Mouse (Mus musculus) spleen, adult 2 months (tissue): ENCODE measurements around the gene Cep250.

Source experiments
- CTCF ChIP-seq: fragments of 200-500 bp; IDR thresholded peaks from 2 replicates; pipeline ENCODE4 v1.5.1; 2011; ENCODE audit warnings: mild to moderate bottlenecking, inconsistent platforms; ENCODE audit not compliant: insufficient read depth, insufficient read length, insufficient replicate concordance; ENCODE audit errors: extremely low read depth
- POLR2A ChIP-seq: fragments of 200-500 bp; IDR thresholded peaks from 2 replicates; pipeline ENCODE4 v1.6.1; 2011; ENCODE audit warnings: low read depth, low read length, inconsistent platforms

DNA sequence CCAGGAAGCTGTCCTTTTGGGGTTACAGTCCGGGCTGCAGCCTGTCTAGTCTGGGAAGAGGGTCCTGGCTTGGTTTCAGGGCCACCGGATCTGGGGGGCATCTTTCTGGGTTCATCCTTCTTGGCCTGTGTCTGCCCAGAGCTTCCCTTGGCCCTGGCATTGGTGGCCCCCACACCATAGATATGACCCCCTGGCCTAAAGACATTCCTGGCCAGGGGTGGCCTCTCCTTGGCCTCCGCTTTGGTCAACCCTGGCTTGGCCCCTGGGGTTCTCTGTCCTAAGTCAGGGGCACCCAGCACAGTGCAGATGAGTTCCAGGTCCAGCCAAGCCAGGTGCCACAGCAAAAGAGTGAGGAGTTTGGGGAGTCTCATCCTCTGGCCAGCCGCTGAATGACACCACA lies 11.6 kb upstream of the Cep250 start:
- TF ChIP-seq CTCF (no peak), POLR2A (no peak)
